In genomic region chr11:74402126-74402525, GRCm38 (mm10) we compare ENCODE assay signal across 9 mouse cellular contexts. TPM values are rescaled to one million over a fixed set of nuclear protein-coding genes. Genes with fewer than 3 reads are reported as not detected.
DNase-seq lines count a peak whose midpoint lies in the region; ATAC-seq and TF ChIP-seq lines count a peak whose summit lies in the region.
"Had no signal": no experiment of that assay in that cellular context is flagged by ENCODE, and none has a peak within 500 bp of the region (broad histone marks: within the 10 kb centered on the region; RNA-seq: fewer than 3 reads in every experiment).

No protein-coding gene starts in this region.

- peak; percentile 33 for DNase-seq in 416B (ENCODE audit: low read depth)
- DNase-seq in lung, postnatal 36 days, result peak; percentile 14
- no peak for DNase-seq in layer of hippocampus, postnatal 36 days

- no peak for TF ChIP-seq EP300 in ES-Bruce4 (IDR thresholded peaks at IDR 0.05; ENCODE audit: insufficient read depth, low read depth, low read length)

- no peak overlapping the region for H3K27ac ChIP-seq in hindbrain, embryonic 15.5 days (replicated peaks)
- no peak overlapping the region for H3K27ac ChIP-seq in hindbrain, embryonic 13.5 days
- no peak overlapping the region for H3K27ac ChIP-seq in ES-Bruce4 (ENCODE audit: insufficient read depth, low read length)
- H3K27ac ChIP-seq: limb, embryonic 15.5 days had no signal

- peaks cover 9% of the 10 kb centered on the region; the same call in 1 of the 2 replicates for H3K36me3 ChIP-seq in hindbrain, embryonic 15.5 days
- peaks cover 18% of the 10 kb centered on the region for H3K36me3 ChIP-seq in hindbrain, embryonic 13.5 days
- no peaks in the 10 kb centered on the region for H3K36me3 ChIP-seq in ES-Bruce4 (ENCODE audit: control insufficient read depth, insufficient read depth, low read length, poor library complexity, severe bottlenecking)
- H3K36me3 ChIP-seq: limb, embryonic 15.5 days had no signal

- H3K4me2 ChIP-seq in hindbrain, embryonic 15.5 days, result no peak overlapping the region
- no peak overlapping the region for H3K4me2 ChIP-seq in hindbrain, embryonic 13.5 days
- H3K4me2 ChIP-seq: limb, embryonic 15.5 days had no signal

- peaks cover 7% of the 10 kb centered on the region; the same call in 1 of the 2 replicates for H3K4me1 ChIP-seq in hindbrain, embryonic 15.5 days (replicated peaks)
- peaks cover 8% of the 10 kb centered on the region for H3K4me1 ChIP-seq in hindbrain, embryonic 13.5 days (replicated peaks)
- no peaks in the 10 kb centered on the region for H3K4me1 ChIP-seq in ES-Bruce4 (ENCODE audit: control insufficient read depth, insufficient read depth, low read length)
- H3K4me1 ChIP-seq: limb, embryonic 15.5 days had no signal

- no peak overlapping the region for H3K4me3 ChIP-seq in hindbrain, embryonic 15.5 days
- H3K4me3 ChIP-seq in hindbrain, embryonic 13.5 days, result no peak overlapping the region
- H3K4me3 ChIP-seq in ES-Bruce4 (ENCODE audit: low read depth, low read length), result no peak overlapping the region
- H3K4me3 ChIP-seq: limb, embryonic 15.5 days had no signal

- H3K9me3 ChIP-seq in hindbrain, embryonic 15.5 days, result no peaks in the 10 kb centered on the region
- no peaks in the 10 kb centered on the region for H3K9me3 ChIP-seq in hindbrain, embryonic 13.5 days
- no peaks in the 10 kb centered on the region for H3K9me3 ChIP-seq in ES-Bruce4 (replicated peaks; ENCODE audit: control insufficient read depth, insufficient read depth, low read length, poor library complexity, severe bottlenecking)
- H3K9me3 ChIP-seq: limb, embryonic 15.5 days had no signal

- TF ChIP-seq POLR2A in ES-Bruce4 (IDR thresholded peaks at IDR 0.05; ENCODE audit: insufficient read depth, low read length), result no peak

- H3K9ac ChIP-seq in hindbrain, embryonic 15.5 days, result no peak overlapping the region
- no peak overlapping the region for H3K9ac ChIP-seq in hindbrain, embryonic 13.5 days
- H3K9ac ChIP-seq in ES-Bruce4 (ENCODE audit: low read depth, poor library complexity, severe bottlenecking), result no peak overlapping the region
- H3K9ac ChIP-seq: limb, embryonic 15.5 days had no signal

- 0 out of 2 replicates have a peak, but pooled peaks have one; percentile 29 for ATAC-seq in hindbrain, embryonic 15.5 days (ENCODE audit: low FRiP score, low read depth)
- ATAC-seq in hindbrain, embryonic 13.5 days (ENCODE audit: low FRiP score), result no peak
- no peak for ATAC-seq in monocyte, adult 5-6 weeks (replicated peaks; ENCODE audit: insufficient number of reproducible peaks, low FRiP score, low TSS enrichment, poor library complexity, severe bottlenecking)

- peak; percentile 40 for TF ChIP-seq CTCF in ES-Bruce4 (IDR thresholded peaks at IDR 0.05; ENCODE audit: low read depth, low read length)

- H3K27me3 ChIP-seq in hindbrain, embryonic 15.5 days, result no peaks in the 10 kb centered on the region
- no peaks in the 10 kb centered on the region for H3K27me3 ChIP-seq in hindbrain, embryonic 13.5 days
- no peaks in the 10 kb centered on the region for H3K27me3 ChIP-seq in ES-Bruce4 (ENCODE audit: control insufficient read depth, insufficient read depth, low read length, poor library complexity, severe bottlenecking)
- H3K27me3 ChIP-seq: limb, embryonic 15.5 days had no signal

- WGBS in hindbrain, embryonic 15.5 days, result 59% methylated on average over 2 of the region's 2 CpGs
- WGBS in hindbrain, embryonic 13.5 days, result 60% methylated on average over 2 of the region's 2 CpGs

RNA-seq across cellular contexts. Expression of gene Olfr412, which starts 40.3 kb away (rescaled TPM):
- not detected in 2 replicates for polyA plus RNA-seq in hindbrain, embryonic 15.5 days (2015; fragmentation: Nextera tagmentation; extraction: Ambion mirVana)
- polyA plus RNA-seq in hindbrain, embryonic 13.5 days (2015; fragmentation: Nextera tagmentation; extraction: Ambion mirVana), result not detected in 2 replicates
- polyA plus RNA-seq in ES-Bruce4 (2011; ENCODE audit: insufficient read depth, insufficient read length, low read depth, missing spikeins), result not detected in 2 replicates
- total RNA-seq in monocyte, adult 5-6 weeks (2017), result not detected in 3 replicates
- total RNA-seq in layer of hippocampus, postnatal 36 days (2021), result not detected
- polyA plus RNA-seq: gonadal fat pad, adult 2 months; limb, embryonic 15.5 days had no signal

RNA-seq across cellular contexts. Expression of gene Olfr411, which starts 49.7 kb away (rescaled TPM):
- not detected in 2 replicates for polyA plus RNA-seq in hindbrain, embryonic 15.5 days (2015; fragmentation: Nextera tagmentation; extraction: Ambion mirVana)
- not detected in 2 replicates for polyA plus RNA-seq in hindbrain, embryonic 13.5 days (2015; fragmentation: Nextera tagmentation; extraction: Ambion mirVana)
- not detected in 2 replicates for polyA plus RNA-seq in ES-Bruce4 (2011; ENCODE audit: insufficient read depth, insufficient read length, low read depth, missing spikeins)
- total RNA-seq in monocyte, adult 5-6 weeks (2017), result not detected in 3 replicates
- total RNA-seq in layer of hippocampus, postnatal 36 days (2021), result not detected
- polyA plus RNA-seq: gonadal fat pad, adult 2 months; limb, embryonic 15.5 days had no signal

Comparison
In these comparisons a context has a peak if more than half of its experiments do, and no peak if none do; other contexts are left out.
1. DNase-seq: peak in 416B (single experiment) and lung, postnatal 36 days (single experiment); none in layer of hippocampus, postnatal 36 days (0 of 2).